Mouse (Mus musculus) ovary, postnatal 14 days (tissue): Measurements from ENCODE around the gene Glod5.
"Not testable (repeated sequence)": the region's sequence is repeated elsewhere in the genome, so short reads cannot be mapped to it uniquely, and the experiment has no call there.

Source experiments
- DNase-seq: peaks from one replicate; pipeline ENCODE4 v3.0.0; 2022; ENCODE audit warnings: low spot score

Glod5 gene

GRCm38 (mm10) chrX:8018286-8018685 is at the start of gene Glod5:
TSS of gene Glod5 (minus strand) at chrX:8018492.
- DNase-seq = no peak

GRCm38 (mm10) chrX:8051044-8051781 is 32.9 kb upstream of the Glod5 start:
- not testable (repeated sequence) for DNase-seq

- no peak for DNase-seq
Observed at GRCm38 (mm10) chrX:8033009-8033408, 14.7 kb upstream of the Glod5 start.

- DNase-seq = no peak
Observed at GRCm38 (mm10) chrX:8026811-8027210, 8.5 kb upstream of the Glod5 start.

GRCm38 (mm10) chrX:8024795-8025194 is 6.5 kb upstream of the Glod5 start:
- DNase-seq = no peak

- DNase-seq = no peak
Observed at GRCm38 (mm10) chrX:8020111-8020778, 2.0 kb upstream of the Glod5 start.

GRCm38 (mm10) chrX:8017142-8017541 is 1.1 kb downstream of the Glod5 start:
- peak; percentile 10 for DNase-seq

- not testable (repeated sequence) for DNase-seq
Observed at GRCm38 (mm10) chrX:8015675-8016074, 2.6 kb downstream of the Glod5 start.

GRCm38 (mm10) chrX:8013569-8014314 is 4.5 kb downstream of the Glod5 start:
- no peak for DNase-seq

GRCm38 (mm10) chrX:8013157-8013556 is 5.1 kb downstream of the Glod5 start:
- no peak for DNase-seq

- DNase-seq = not testable (repeated sequence)
Observed at GRCm38 (mm10) chrX:8009356-8009755, 8.9 kb downstream of the Glod5 start.

GRCm38 (mm10) chrX:8008543-8008942 is 9.7 kb downstream of the Glod5 start:
- DNase-seq = no peak

- no peak for DNase-seq
Observed at GRCm38 (mm10) chrX:8002971-8003370, 15.3 kb downstream of the Glod5 start.

GRCm38 (mm10) chrX:8002001-8002400 is 16.3 kb downstream of the Glod5 start:
- no peak for DNase-seq

- DNase-seq = no peak
Observed at GRCm38 (mm10) chrX:8000546-8001192, 17.6 kb downstream of the Glod5 start.

- no peak for DNase-seq
Observed at GRCm38 (mm10) chrX:7993068-7993735, 25.1 kb downstream of the Glod5 start.

- DNase-seq = no peak
Observed at GRCm38 (mm10) chrX:7992379-7993067, 25.8 kb downstream of the Glod5 start.

- DNase-seq = no peak
Observed at GRCm38 (mm10) chrX:7981368-7981767, 36.9 kb downstream of the Glod5 start.

GRCm38 (mm10) chrX:7977892-7978291 is 40.4 kb downstream of the Glod5 start, which contains the start of gene Gata1:
TSS of gene Gata1 (minus strand) at chrX:7978071.
- DNase-seq = no peak

- no peak for DNase-seq
Observed at GRCm38 (mm10) chrX:7971292-7971691, 47.0 kb downstream of the Glod5 start.

GRCm38 (mm10) chrX:7968899-7969298 is 49.4 kb downstream of the Glod5 start:
- DNase-seq = no peak
